Mouse (Mus musculus) right cerebral cortex, adult 18-20 months (tissue): ENCODE results near the gene Nt5c2.
A peak's percentile ranks its signal among the peaks of the same experiment; 100 is the strongest.

ENCODE experiments used
- DNase-seq: peaks from one replicate; pipeline ENCODE4 v3.0.0; 2022; ENCODE audit warnings: mixed read lengths

Gene Nt5c2

GRCm38 (mm10) chr19:46837290-46838079, 177.5 kb downstream of the Nt5c2 start:
- DNase-seq, result no peak

DNA sequence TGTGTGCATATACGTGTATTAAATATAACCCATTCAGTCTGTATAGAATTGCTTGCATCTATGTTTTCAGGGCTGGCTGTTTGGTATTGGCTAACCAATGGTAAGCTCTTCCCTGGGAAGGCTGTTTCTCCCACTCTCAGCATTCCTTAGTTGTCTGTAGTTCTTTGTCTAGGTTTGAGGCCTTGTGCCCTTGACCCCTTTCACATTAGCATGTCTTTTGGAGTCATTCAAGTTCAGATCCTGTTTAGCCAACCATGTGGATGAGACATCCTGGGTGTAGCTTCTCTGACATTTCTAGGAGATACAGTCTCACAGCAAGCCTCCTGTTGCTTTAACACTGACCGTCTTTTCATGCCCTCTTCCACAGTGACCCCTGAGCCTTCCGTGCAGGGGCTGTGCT, 178.9 kb downstream of the Nt5c2 start:
- no peak for DNase-seq

- DNase-seq, result no peak
Observed at GRCm38 (mm10) chr19:46835339-46835738, 179.6 kb downstream of the Nt5c2 start.

GRCm38 (mm10) chr19:46834301-46834700, 180.7 kb downstream of the Nt5c2 start:
- peak; percentile 70 for DNase-seq
